7 mouse cellular contexts compared by ENCODE assay signal in genomic region chr4:66923616-66924276, GRCm38 (mm10).
DNase-seq lines count a peak whose midpoint lies in the region; ATAC-seq and TF ChIP-seq lines count a peak whose summit lies in the region.

No protein-coding gene starts in this region.

- no peaks in the 10 kb centered on the region for H3K36me3 ChIP-seq in CH12.LX (replicated peaks in 1 of 2; ENCODE audit: control insufficient read depth in 1 of 2, insufficient read depth in 1 of 2, low read length in 1 of 2)
- no peaks in the 10 kb centered on the region for H3K36me3 ChIP-seq in hindbrain, embryonic 10.5 days
- H3K36me3 ChIP-seq in neural tube, embryonic 13.5 days, result no peaks in the 10 kb centered on the region

- no peak overlapping the region for H3K4me3 ChIP-seq in CH12.LX (replicated peaks in 1 of 3; ENCODE audit: low read depth in 2 of 3, low read length in 2 of 3, poor library complexity in 1 of 3)
- H3K4me3 ChIP-seq in hindbrain, embryonic 10.5 days, result no peak overlapping the region
- no peak overlapping the region for H3K4me3 ChIP-seq in neural tube, embryonic 13.5 days

- no peak overlapping the region for H3K27ac ChIP-seq in CH12.LX (ENCODE audit: insufficient read depth, low read depth)
- no peak overlapping the region for H3K27ac ChIP-seq in hindbrain, embryonic 10.5 days
- H3K27ac ChIP-seq in neural tube, embryonic 13.5 days (replicated peaks), result 0 out of 2 replicates have a peak overlapping the region, but pooled peaks have one; percentile 13

- no peak for TF ChIP-seq EP300 in CH12.LX (IDR thresholded peaks at IDR 0.05; ENCODE audit: low read length)

- no peak overlapping the region for H3K4me2 ChIP-seq in CH12.LX (ENCODE audit: insufficient read depth, low read depth, poor library complexity, severe bottlenecking)
- no peak overlapping the region for H3K4me2 ChIP-seq in neural tube, embryonic 13.5 days

- no peak for TF ChIP-seq POLR2A in CH12.LX (IDR thresholded peaks at IDR 0.05; ENCODE audit: low read depth, low read length)

- 79% methylated on average over 3 of the region's 3 CpGs for WGBS in hindbrain, embryonic 10.5 days
- 68% methylated on average over 3 of the region's 3 CpGs for WGBS in neural tube, embryonic 13.5 days

- intact Hi-C loops in left cerebral cortex, postnatal 10 days (cut with DNase I), result no loop called here

- in situ Hi-C loops in CH12.LX (cut with MboI; ENCODE audit: low pct_ligation_motif_present, low pct_unique_long_range_greater_than_20kb, low sequenced_read_pairs), result no loop called here
- in situ Hi-C loops in Patski (cut with MboI; ENCODE audit: low pct_unique_long_range_greater_than_20kb), result loop anchor here (10.0 kb wide), 2 partner anchors 159 to 551 kb away; no protein-coding TSS in a partner anchor

- no peaks in the 10 kb centered on the region for H3K9me3 ChIP-seq in CH12.LX (replicated peaks; ENCODE audit: low read length)
- no peaks in the 10 kb centered on the region for H3K9me3 ChIP-seq in hindbrain, embryonic 10.5 days
- H3K9me3 ChIP-seq in neural tube, embryonic 13.5 days, result no peaks in the 10 kb centered on the region

- no peak overlapping the region for H3K9ac ChIP-seq in CH12.LX (ENCODE audit: insufficient read depth, low read depth)
- no peak overlapping the region; the same call in 1 of the 2 replicates for H3K9ac ChIP-seq in neural tube, embryonic 13.5 days

- CTCF ChIA-PET in Patski (lab: Charles Lee), result no interaction called here

- DNase-seq in CH12.LX (ENCODE audit: extremely low read depth), result peak; percentile 4
- DNase-seq in Patski (ENCODE audit: low read depth, low spot score), result no peak
- peak; percentile 43 to 57 for DNase-seq in cerebellum, postnatal 4 days (ENCODE audit: low spot score in 2 of 2)
- DNase-seq in hindbrain, embryonic 10.5 days (ENCODE audit: low spot score), result peak; percentile 36
- peak; percentile 63 to 70 for DNase-seq in left cerebral cortex, postnatal 10 days (ENCODE audit: extremely low spot score in 1 of 2, low spot score in 2 of 2)
- DNase-seq in urinary bladder, postnatal 4 days (ENCODE audit: low spot score in 2 of 2), result no peak

- TF ChIP-seq CTCF in CH12.LX (conservative IDR thresholded peaks at IDR 0.05 in 1 of 2, IDR thresholded peaks at IDR 0.05 in 1 of 2; ENCODE audit: low read depth in 2 of 2, low read length in 2 of 2) (peak in 1 of 2 experiments; percentile 45; a peak in 2 of 4 replicates), Patski (IDR thresholded peaks at IDR 0.05) (peak; percentile 46)

- no peak for ATAC-seq in Patski
- peak; percentile 75; the same call in 1 of the 2 replicates for ATAC-seq in neural tube, embryonic 13.5 days (ENCODE audit: low read depth)

- POLR2A ChIA-PET in Patski (lab: Charles Lee), result no interaction called here

- H3K27me3 ChIP-seq in CH12.LX (replicated peaks), result no peaks in the 10 kb centered on the region
- no peaks in the 10 kb centered on the region for H3K27me3 ChIP-seq in Patski
- no peaks in the 10 kb centered on the region for H3K27me3 ChIP-seq in hindbrain, embryonic 10.5 days (ENCODE audit: insufficient read depth, poor library complexity, severe bottlenecking)
- H3K27me3 ChIP-seq in neural tube, embryonic 13.5 days, result no peaks in the 10 kb centered on the region

- H3K79me2 ChIP-seq in CH12.LX (replicated peaks; ENCODE audit: control insufficient read depth, extremely low read depth, insufficient read depth, poor library complexity, severe bottlenecking), result no peaks in the 10 kb centered on the region

- TF ChIP-seq RAD21 in CH12.LX (IDR thresholded peaks at IDR 0.05; ENCODE audit: low read depth, low read length), result peak; percentile 45

- H3K4me1 ChIP-seq in CH12.LX (ENCODE audit: control insufficient read depth in 1 of 2, insufficient read depth in 2 of 2), result no peaks in the 10 kb centered on the region; a peak in 1 of 4 replicates
- no peaks in the 10 kb centered on the region for H3K4me1 ChIP-seq in hindbrain, embryonic 10.5 days (replicated peaks)
- peaks cover 7% of the 10 kb centered on the region; the same call in 1 of the 2 replicates for H3K4me1 ChIP-seq in neural tube, embryonic 13.5 days (replicated peaks)

- dilution Hi-C loops in CH12.LX (cut with MboI; ENCODE audit: extremely low pct_ligation_motif_present, extremely low pct_unique_long_range_greater_than_20kb, low sequenced_read_pairs), result no loop called here

TF ChIP-seq in CH12.LX, 34 proteins besides CTCF, POLR2A, EP300 and RAD21:
- TF ChIP-seq SMC3 (IDR thresholded peaks at IDR 0.05; ENCODE audit: low read depth, low read length) (no peak), SIN3A (IDR thresholded peaks at IDR 0.05; ENCODE audit: low read length) (no peak), CHD1 (IDR thresholded peaks at IDR 0.05; ENCODE audit: low read depth, low read length) (no peak), ZKSCAN1 (IDR thresholded peaks at IDR 0.05; ENCODE audit: borderline replicate concordance, low read depth, low read length) (no peak), GABPA (IDR thresholded peaks at IDR 0.05; ENCODE audit: insufficient replicate concordance, low read depth, low read length) (no peak), MAX (IDR thresholded peaks at IDR 0.05; ENCODE audit: low read length) (no peak), JUND (conservative IDR thresholded peaks at IDR 0.05; ENCODE audit: low read depth, low read length) (no peak), IRF4 (IDR thresholded peaks at IDR 0.05; ENCODE audit: low read depth, low read length) (no peak), RCOR1 (conservative IDR thresholded peaks at IDR 0.05; ENCODE audit: low read depth, low read length) (no peak), ELF1 (IDR thresholded peaks at IDR 0.05; ENCODE audit: low read depth, low read length) (no peak), CHD2 (IDR thresholded peaks at IDR 0.05; ENCODE audit: low read length) (no peak)
TF ChIP-seq in CH12.LX: peak in this region for 0.

Comparison
In these comparisons a context has a peak if more than half of its experiments do, and no peak if none do; other contexts are left out.
1. DNase-seq: peak in CH12.LX (single experiment), cerebellum, postnatal 4 days (2 of 2), hindbrain, embryonic 10.5 days (single experiment) and left cerebral cortex, postnatal 10 days (2 of 2); none in Patski (single experiment) and urinary bladder, postnatal 4 days (0 of 2).